Mouse (Mus musculus) A20 (cell line): Measurements from ENCODE around the gene Wdr89.

Experiments
- DNase-seq: peaks from one replicate; pipeline ENCODE4 v3.0.0-alpha.2; 2011; ENCODE audit warnings: low read depth, low spot score

Gene Wdr89

DNA sequence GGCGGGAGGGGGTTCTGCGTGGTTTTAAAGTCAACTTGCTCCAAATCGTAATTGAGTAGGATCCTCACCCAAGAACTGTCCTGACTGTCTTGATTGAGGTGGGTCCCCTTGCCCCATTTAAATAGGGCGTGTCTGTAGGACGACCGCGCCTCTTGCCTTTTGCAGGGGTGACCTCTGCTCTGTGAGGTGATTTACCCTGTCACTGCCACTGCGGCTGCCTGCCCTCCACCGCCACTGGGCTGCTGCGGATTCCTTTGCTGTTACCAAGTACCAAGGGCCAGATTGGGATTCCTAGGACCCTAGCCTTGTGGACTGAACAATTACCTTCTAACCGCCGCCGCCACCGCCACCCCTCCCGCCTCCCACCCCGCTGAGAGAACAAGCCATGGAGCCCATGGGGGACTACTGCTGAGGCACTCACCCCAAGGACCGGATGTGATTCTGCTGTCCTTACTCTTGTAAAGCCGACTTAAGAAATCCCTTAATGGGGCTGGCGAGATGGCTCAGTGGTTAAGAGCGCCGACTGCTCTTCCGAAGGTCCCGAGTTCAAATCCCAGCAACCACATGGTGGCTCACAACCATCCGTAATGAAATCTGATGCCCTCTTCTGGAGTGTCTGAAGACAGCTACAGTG, 53.1 kb downstream of the Wdr89 start:
- no peak for DNase-seq

DNA sequence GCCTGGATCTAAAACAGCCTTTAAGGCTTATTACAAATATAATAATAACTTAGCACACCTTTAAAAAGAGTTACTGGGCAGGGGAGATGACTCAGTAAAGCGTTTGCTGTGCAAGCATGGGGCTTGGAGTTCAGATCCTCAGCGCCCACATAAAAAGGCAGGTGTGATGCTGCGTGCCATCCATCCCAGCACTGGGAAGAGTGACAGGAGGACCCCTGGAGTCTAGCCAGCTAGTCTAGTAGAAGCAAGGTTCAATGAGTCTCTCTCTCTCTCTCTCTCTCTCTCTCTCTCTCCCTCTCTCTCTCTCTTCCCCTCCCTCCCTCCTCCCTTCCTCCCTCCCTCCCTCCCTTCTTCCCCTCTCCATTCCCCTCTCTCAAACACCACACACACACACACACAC, 53.8 kb downstream of the Wdr89 start:
- DNase-seq: no peak

DNA sequence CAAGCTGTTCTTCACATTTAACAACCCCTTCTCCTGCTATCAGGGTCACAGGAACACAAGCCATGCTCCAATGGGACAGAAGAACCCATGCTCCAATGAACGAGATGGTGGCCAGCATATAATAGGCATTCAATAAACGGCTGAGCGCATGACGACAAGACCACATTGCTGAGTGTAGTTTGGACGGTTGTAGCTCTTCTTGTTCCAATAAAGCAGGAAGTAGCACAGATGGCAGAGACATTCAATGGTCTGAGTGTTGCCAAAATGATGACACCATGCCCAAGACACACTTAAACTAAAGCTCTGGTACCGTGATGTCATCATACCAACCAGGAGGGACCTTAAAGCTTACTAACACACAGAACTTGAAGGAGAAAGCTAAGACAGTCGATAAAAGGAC, 56.6 kb downstream of the Wdr89 start:
- no peak for DNase-seq

DNA sequence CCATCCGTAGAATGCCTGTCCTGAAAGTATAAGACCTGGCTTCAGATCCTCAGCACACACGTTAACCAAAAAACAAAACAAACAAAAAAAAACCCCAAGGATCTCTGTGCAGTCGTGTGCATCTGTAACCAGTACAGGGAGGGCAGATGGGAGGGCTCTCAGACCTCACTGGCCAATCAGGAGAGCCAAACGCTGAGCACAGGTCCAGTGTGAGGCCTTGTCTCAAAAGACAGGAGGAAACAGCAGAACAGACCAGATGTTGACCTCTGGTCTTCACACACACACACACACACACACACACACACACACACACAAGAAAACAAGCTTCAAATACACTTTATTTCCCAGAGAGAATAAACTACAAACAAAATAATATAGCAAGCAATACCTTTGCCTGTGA, 69.8 kb downstream of the Wdr89 start:
- DNase-seq: peak; percentile 89

DNA sequence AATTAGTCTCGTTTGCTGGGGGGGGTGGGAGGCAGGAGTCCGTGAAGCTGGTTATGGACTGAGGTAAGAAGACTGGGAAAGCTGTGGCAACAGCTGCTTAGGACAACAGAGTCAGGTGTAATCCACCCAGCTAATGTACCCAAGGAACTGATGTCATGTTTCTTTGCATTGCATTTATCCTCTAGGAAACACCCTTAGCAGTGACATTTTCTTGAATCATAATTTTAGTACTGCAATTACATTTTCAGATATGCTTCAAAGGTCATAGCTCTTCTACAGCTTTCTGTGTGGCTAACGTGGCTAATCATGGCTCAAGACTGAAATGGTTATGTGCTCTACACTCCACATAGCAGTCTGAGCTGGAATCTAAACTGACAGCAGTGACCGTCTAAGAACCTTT, 70.3 kb downstream of the Wdr89 start:
- no peak for DNase-seq

DNA sequence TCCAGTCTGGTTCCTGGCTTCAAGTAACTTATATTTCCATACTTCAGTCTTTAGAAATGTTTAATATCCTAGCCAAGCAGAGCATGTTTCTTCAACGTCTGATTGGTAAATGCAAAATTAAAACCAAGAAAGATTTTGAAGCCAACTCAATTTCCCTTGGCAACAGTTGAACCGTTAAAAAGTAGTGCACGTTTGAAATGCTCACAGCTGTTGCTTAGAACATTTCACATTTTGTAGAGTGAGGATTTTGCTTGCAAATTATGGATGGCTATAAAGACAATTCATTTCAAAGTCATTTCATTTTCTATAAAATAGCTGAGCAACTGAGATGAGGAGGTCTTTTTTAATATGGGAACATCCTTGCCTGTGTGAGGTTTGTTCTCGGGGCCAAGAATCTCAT, 71.6 kb downstream of the Wdr89 start:
- no peak for DNase-seq

DNA sequence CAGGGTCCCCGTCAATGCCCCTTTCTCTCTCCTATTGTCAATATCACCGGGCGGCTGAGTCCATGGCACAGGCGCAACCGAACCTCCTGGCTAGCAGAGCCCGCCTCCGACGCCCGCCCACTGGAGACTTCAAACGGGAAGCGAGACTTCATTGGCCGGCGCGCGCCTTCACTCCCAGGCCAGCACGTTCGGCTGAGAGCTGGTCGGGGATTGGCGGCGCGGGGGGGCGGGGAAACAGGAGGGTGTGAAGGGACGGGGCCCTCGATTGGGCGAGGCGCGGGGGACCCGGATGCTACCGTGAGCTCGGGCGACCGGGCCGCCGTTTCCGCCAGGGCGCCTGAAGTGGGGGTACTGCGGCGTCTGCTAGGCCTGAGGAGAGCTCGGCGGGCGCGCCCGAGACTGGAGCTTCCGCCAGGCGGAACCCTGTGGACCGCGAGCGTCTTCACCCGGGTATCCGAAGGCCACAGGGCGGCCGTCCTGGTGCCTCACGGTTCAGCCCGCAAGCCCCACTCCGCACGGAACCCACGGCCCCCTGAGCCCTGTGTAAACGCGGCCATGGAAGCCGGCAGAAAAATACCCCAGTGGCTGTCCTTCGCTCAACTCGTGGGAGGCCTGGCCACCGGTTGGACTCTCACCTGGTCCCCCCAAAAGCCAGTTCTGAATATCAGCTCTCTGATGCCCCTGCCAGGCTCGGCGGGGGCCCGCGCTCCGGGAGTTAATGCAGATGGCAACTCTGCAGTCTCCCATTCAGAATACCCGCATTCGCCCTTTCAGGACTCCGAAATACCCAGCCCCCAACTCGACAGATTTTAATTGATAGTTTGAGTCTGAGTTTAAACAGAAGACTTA, 73.0 kb downstream of the Wdr89 start, which contains the start of gene Ppp2r5e:
TSS of gene Ppp2r5e (minus strand) at position 92 of the 849 bp plus-strand sequence.
- DNase-seq: peak; percentile 99

DNA sequence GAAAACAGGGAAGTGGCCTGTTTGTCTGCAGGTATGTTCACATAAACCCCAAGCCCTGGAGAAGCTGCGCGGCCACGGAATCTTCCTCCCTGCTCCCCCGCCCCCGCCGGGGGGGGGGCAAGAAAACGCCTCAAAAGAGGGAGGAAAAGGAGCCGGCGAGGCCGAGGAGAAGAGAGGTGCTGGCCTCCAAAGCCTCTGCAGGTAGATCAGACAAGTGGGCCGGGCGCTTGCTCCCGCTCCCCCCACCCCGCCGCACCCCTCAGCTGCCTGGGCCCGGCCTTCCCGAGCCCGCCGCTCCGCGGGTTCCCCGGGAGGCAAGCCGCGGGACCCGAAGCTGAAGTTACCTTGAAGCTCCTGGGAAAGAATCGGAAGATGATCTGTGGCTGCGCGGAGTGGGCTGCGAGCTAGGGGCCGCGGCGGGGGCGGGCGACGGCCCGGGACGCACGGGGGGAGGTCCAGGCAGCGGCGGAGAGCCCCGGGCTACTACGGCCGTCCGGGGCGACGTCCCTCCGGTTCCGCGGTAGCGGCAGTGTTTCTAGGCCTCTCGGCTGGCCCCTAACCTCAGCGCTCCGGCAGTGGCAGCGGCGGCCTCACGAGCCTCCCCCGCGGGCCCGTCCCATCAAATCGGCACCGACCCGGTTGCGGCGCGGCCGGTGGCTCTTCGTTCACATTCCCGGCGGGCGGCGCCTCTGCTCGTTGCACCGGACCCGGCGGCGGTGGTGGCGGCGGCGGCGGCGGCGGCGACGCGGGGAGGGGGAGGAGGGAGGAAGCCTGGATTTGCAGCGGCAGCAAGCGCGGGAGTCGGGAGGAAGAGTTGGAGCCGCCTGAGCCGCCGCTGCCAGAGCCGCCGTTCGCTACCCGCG, 73.8 kb downstream of the Wdr89 start:
- no peak for DNase-seq

DNA sequence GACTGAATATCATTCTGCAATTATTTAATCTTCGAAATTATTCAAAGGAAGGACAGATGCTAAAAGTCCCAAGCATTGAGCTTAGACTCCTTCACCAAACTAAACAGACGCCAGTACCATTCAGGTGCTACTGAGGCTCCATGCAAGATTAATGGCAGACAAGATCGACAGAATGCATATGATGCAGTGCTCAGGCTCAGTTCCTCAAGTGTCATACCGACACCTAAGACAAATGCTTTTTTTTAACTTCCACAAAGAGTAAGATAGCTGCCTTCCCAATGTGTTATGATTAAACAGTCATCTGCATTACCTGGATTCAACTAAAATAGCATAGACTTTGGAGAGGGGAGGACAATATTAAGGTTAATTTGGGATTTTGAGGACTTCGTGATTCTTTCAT, 74.9 kb downstream of the Wdr89 start:
- peak; percentile 37 for DNase-seq

DNA sequence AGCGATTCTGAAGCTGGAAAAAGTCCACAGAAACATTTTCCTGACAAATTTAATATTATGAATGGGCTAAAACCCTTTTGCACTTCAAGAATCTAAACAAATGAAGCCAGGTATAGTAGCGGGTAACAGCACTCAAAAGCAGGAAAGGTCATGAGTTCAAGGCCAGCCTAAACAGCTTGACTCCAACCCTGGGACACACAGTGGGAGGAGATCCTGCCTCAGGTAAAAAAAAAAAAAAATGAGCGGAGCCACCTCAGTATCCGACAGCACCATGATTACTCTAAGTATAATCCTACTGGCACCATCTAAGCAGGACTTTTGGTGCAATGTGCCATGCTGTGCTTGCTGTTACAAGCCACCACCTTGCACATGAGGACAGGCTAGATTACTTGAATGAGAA, 75.5 kb downstream of the Wdr89 start:
- DNase-seq: no peak

DNA sequence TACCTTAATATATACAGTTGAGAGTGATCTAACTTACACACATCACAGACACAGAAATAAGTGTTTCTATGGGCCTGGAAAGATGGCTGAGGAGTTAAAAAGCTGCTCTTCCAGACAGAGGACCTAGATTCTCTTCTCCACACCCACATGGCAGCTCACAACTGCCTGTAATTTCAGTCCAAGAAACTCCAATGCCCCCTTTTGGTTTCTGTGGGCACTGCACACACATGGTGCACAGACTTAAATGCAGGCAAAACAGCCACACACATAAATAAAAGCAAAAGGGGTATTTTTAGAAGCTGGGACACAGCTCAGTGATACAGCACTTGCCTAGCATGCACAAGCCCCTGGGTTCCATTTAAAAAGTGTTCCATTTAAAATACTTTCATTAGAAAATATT, 81.8 kb downstream of the Wdr89 start:
- DNase-seq: peak; percentile 26

DNA sequence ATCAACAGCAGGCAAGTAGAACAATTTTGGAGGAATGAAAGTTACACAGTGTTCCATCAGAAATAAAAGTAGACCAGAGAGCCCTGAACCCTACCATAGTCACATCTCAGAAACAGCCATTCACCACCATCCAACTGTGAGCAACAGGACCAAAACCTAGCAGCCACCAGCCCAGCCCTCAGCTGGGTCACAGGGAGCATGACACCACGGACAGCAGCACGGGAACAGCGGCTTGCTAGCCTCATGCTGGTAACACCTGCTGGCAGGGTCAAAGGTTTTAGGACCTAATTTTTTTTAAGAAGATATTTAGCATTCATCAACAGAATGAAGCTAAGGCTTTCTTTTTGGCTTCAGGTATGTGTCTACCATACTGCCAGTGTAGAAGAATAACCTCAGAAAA, 85.6 kb downstream of the Wdr89 start:
- DNase-seq: no peak
